Mouse (Mus musculus) myocyte (in vitro differentiated cells): ENCODE data around the gene Gpcpd1. TPM values are rescaled to one million over a fixed set of nuclear protein-coding genes. Genes with fewer than 3 reads are reported as not detected.
A peak's percentile ranks its signal among the peaks of the same experiment; 100 is the strongest.

ENCODE experiments used
- H3K27me3 ChIP-seq: one replicate; pipeline ENCODE4 v1.6.1; 2011; ENCODE audit not compliant: control insufficient read depth, insufficient read depth, insufficient read length
- H3K36me3 ChIP-seq: one replicate; pipeline ENCODE4 v1.6.1; 2011; ENCODE audit not compliant: control insufficient read depth, insufficient read depth
- H3K4me2 ChIP-seq: one replicate; pipeline ENCODE4 v1.6.1; 2011; ENCODE audit warnings: low read depth, control low read depth
- H3K4me3 ChIP-seq: one replicate; pipeline ENCODE4 v1.5.1; 2011; ENCODE audit warnings: mild to moderate bottlenecking, control low read depth, moderate library complexity
- H3K79me2 ChIP-seq: one replicate; pipeline ENCODE4 v1.6.1; 2011; ENCODE audit not compliant: control insufficient read depth, insufficient read depth
- H3ac ChIP-seq: one replicate; pipeline ENCODE4 v1.6.1; 2011; ENCODE audit not compliant: control insufficient read depth, insufficient read length
- CEBPB ChIP-seq: IDR thresholded peaks from 2 replicates; pipeline ENCODE4 v1.6.1; 2011; ENCODE audit warnings: mild to moderate bottlenecking, moderate library complexity; ENCODE audit not compliant: poor library complexity, insufficient read depth, severe bottlenecking
- E2F4 ChIP-seq: IDR thresholded peaks from one replicate; pipeline ENCODE4 v1.6.1; 2011; ENCODE audit warnings: mild to moderate bottlenecking, control low read depth, moderate library complexity; ENCODE audit not compliant: insufficient read depth
- MAX ChIP-seq: IDR thresholded peaks from one replicate; pipeline ENCODE4 v1.6.1; 2011; ENCODE audit warnings: low read depth, mild to moderate bottlenecking, control low read depth
- MYOD1 ChIP-seq, 3 experiments: IDR thresholded peaks; one replicate each; pipeline ENCODE4 v1.6.1; 2011; ENCODE audit warnings: control low read depth in 2 of 3, low read depth in 2 of 3, mild to moderate bottlenecking in 2 of 3, moderate library complexity in 1 of 3; ENCODE audit not compliant: insufficient read length in 2 of 3, control insufficient read depth in 1 of 3
- MYOG ChIP-seq, 3 experiments: IDR thresholded peaks; one replicate each; pipeline ENCODE4 v1.6.1; 2011; ENCODE audit warnings: control low read depth in 2 of 3, low read depth in 2 of 3, mild to moderate bottlenecking in 2 of 3; ENCODE audit not compliant: insufficient read length in 2 of 3, control insufficient read depth in 1 of 3, insufficient read depth in 1 of 3
- POLR2A ChIP-seq: IDR thresholded peaks from one replicate; pipeline ENCODE4 v1.6.1; 2011; ENCODE audit warnings: low read depth, mild to moderate bottlenecking, control low read depth, moderate library complexity; ENCODE audit not compliant: insufficient read length
- POLR2AphosphoS2 ChIP-seq: IDR thresholded peaks from one replicate; pipeline ENCODE4 v1.6.1; 2011; ENCODE audit warnings: low read depth, control low read depth; ENCODE audit not compliant: insufficient read length
- REST ChIP-seq: IDR thresholded peaks from one replicate; pipeline ENCODE4 v1.6.1; 2011; ENCODE audit warnings: mild to moderate bottlenecking, control low read depth, moderate library complexity; ENCODE audit not compliant: insufficient read depth, insufficient read length
- SRF ChIP-seq: IDR thresholded peaks from one replicate; pipeline ENCODE4 v1.6.1; 2011; ENCODE audit warnings: low read depth; ENCODE audit not compliant: control insufficient read depth, insufficient read length
- TCF12 ChIP-seq: IDR thresholded peaks from one replicate; pipeline ENCODE4 v1.6.1; 2011; ENCODE audit warnings: mild to moderate bottlenecking, control low read depth; ENCODE audit not compliant: poor library complexity, insufficient read depth, severe bottlenecking
- TCF3 ChIP-seq: IDR thresholded peaks from one replicate; pipeline ENCODE4 v1.6.1; 2011; ENCODE audit warnings: low read depth, control low read depth; ENCODE audit not compliant: insufficient read length
- USF1 ChIP-seq: IDR thresholded peaks from one replicate; pipeline ENCODE4 v1.6.1; 2011; ENCODE audit warnings: low read depth, mild to moderate bottlenecking, control low read depth, moderate library complexity
- polyA plus RNA-seq: library from polyadenylated mRNA; unstranded; fragments of >200 nt; fragmentation: generic; extraction: Trizol; gene quantifications from one replicate; pipeline ENCODE4 v1.2.1, GENCODE M21; 2012; ENCODE audit warnings: missing spikeins

The Gpcpd1 gene
- polyA plus RNA-seq, 1 experiment, result 6.1 TPM

- Histone ChIP-seq H3K36me3 (no peaks in the 10 kb centered on the region), H3K27me3 (peaks cover 18% of the 10 kb centered on the region), H3K4me2 (peak overlapping the region; percentile 9), H3ac (no peak overlapping the region), H3K79me2 (no peaks in the 10 kb centered on the region), H3K4me3 (no peak overlapping the region)
- TF ChIP-seq USF1, result no peak
- no peak for TF ChIP-seq CEBPB
- no peak for TF ChIP-seq E2F4
- no peak for TF ChIP-seq TCF3
- TF ChIP-seq SRF, result no peak
- TF ChIP-seq POLR2A, result no peak
- TF ChIP-seq MYOG (IDR thresholded peaks at IDR 0.05; ENCODE audit: control insufficient read depth in 1 of 3, insufficient read depth in 1 of 3, insufficient read length in 2 of 3, low read depth in 2 of 3), result no peak
These were observed 72.5 kb downstream of the Gpcpd1 start for GRCm38 (mm10) chr2:132515076-132515475.

GRCm38 (mm10) chr2:132514353-132514752 is 73.2 kb downstream of the Gpcpd1 start:
- H3K79me2 ChIP-seq, result no peaks in the 10 kb centered on the region
- peaks cover 18% of the 10 kb centered on the region for H3K27me3 ChIP-seq
- no peak overlapping the region for H3K4me2 ChIP-seq
- H3K4me3 ChIP-seq, result no peak overlapping the region
- TF ChIP-seq POLR2A (no peak), USF1 (no peak), POLR2AphosphoS2 (no peak), E2F4 (no peak), MYOG (IDR thresholded peaks at IDR 0.05; ENCODE audit: control insufficient read depth in 1 of 3, insufficient read depth in 1 of 3, insufficient read length in 2 of 3, low read depth in 2 of 3) (no peak), REST (no peak), MAX (no peak), MYOD1 (IDR thresholded peaks at IDR 0.05; ENCODE audit: control insufficient read depth in 1 of 3, insufficient read length in 2 of 3, low read depth in 2 of 3) (no peak), SRF (no peak), TCF12 (no peak), TCF3 (no peak), CEBPB (no peak)
- H3K36me3 ChIP-seq, result no peaks in the 10 kb centered on the region
- H3ac ChIP-seq, result no peak overlapping the region

- TF ChIP-seq MAX, result no peak
- TF ChIP-seq SRF, result no peak
- TF ChIP-seq POLR2A, result no peak
- TF ChIP-seq TCF12, result no peak
- TF ChIP-seq MYOD1 (IDR thresholded peaks at IDR 0.05; ENCODE audit: control insufficient read depth in 1 of 3, insufficient read length in 2 of 3, low read depth in 2 of 3), result no peak
- TF ChIP-seq REST, result no peak
- TF ChIP-seq POLR2AphosphoS2, result no peak
- TF ChIP-seq USF1, result no peak
- no peak for TF ChIP-seq TCF3
- TF ChIP-seq CEBPB, result no peak
- no peak for TF ChIP-seq MYOG (IDR thresholded peaks at IDR 0.05; ENCODE audit: control insufficient read depth in 1 of 3, insufficient read depth in 1 of 3, insufficient read length in 2 of 3, low read depth in 2 of 3)
- no peak for TF ChIP-seq E2F4
- Histone ChIP-seq H3K79me2 (no peaks in the 10 kb centered on the region), H3K27me3 (peaks cover 14% of the 10 kb centered on the region), H3K4me3 (no peak overlapping the region), H3K36me3 (no peaks in the 10 kb centered on the region), H3ac (no peak overlapping the region), H3K4me2 (peak overlapping the region; percentile 30)
These were observed 74.0 kb downstream of the Gpcpd1 start for GRCm38 (mm10) chr2:132513371-132514181.

GRCm38 (mm10) chr2:132512977-132513351 is 74.6 kb downstream of the Gpcpd1 start:
- Histone ChIP-seq H3K4me3 (no peak overlapping the region), H3ac (no peak overlapping the region), H3K27me3 (peaks cover 11% of the 10 kb centered on the region), H3K36me3 (no peaks in the 10 kb centered on the region), H3K79me2 (no peaks in the 10 kb centered on the region), H3K4me2 (no peak overlapping the region)
- TF ChIP-seq E2F4, result no peak
- no peak for TF ChIP-seq TCF12
- no peak for TF ChIP-seq TCF3
- TF ChIP-seq SRF, result no peak
- TF ChIP-seq POLR2AphosphoS2, result no peak
- no peak for TF ChIP-seq POLR2A
- no peak for TF ChIP-seq REST
- TF ChIP-seq USF1, result no peak
- no peak for TF ChIP-seq MYOG (IDR thresholded peaks at IDR 0.05; ENCODE audit: control insufficient read depth in 1 of 3, insufficient read depth in 1 of 3, insufficient read length in 2 of 3, low read depth in 2 of 3)
- TF ChIP-seq MAX, result no peak
- TF ChIP-seq CEBPB, result no peak
